Mouse (Mus musculus) brain, adult 2 months (tissue): ENCODE data around the gene Tnp1.

Experiments
- DNase-seq: peaks from one replicate; pipeline ENCODE4 v3.0.0; 2011; ENCODE audit warnings: low read depth, low spot score

The Tnp1 gene

GRCm38 (mm10) chr1:73006847-73007246, 8.9 kb downstream of the Tnp1 start:
- no peak for DNase-seq

GRCm38 (mm10) chr1:73004890-73005289, 10.8 kb downstream of the Tnp1 start:
- peak; percentile 10 for DNase-seq

GRCm38 (mm10) chr1:73002637-73003036, 13.1 kb downstream of the Tnp1 start:
- DNase-seq, result no peak

- no peak for DNase-seq
These were observed 13.7 kb downstream of the Tnp1 start for GRCm38 (mm10) chr1:73001961-73002360.

- no peak for DNase-seq
These were observed 20.8 kb downstream of the Tnp1 start for GRCm38 (mm10) chr1:72994751-72995528.

- DNase-seq, result peak; percentile 96
These were observed 22.7 kb downstream of the Tnp1 start for GRCm38 (mm10) chr1:72992944-72993464.

GRCm38 (mm10) chr1:72992209-72992608, 23.5 kb downstream of the Tnp1 start:
- DNase-seq, result no peak

GRCm38 (mm10) chr1:72988904-72989303, 26.8 kb downstream of the Tnp1 start:
- DNase-seq, result peak; percentile 53

GRCm38 (mm10) chr1:72986715-72987114, 29.0 kb downstream of the Tnp1 start:
- DNase-seq, result no peak

- peak; percentile 45 for DNase-seq
These were observed 36.8 kb downstream of the Tnp1 start for GRCm38 (mm10) chr1:72978956-72979355.

- DNase-seq, result no peak
These were observed 41.5 kb downstream of the Tnp1 start for GRCm38 (mm10) chr1:72974226-72974625.

GRCm38 (mm10) chr1:72970461-72970860, 45.2 kb downstream of the Tnp1 start:
- DNase-seq, result no peak

- no peak for DNase-seq
These were observed 46.4 kb downstream of the Tnp1 start for GRCm38 (mm10) chr1:72969113-72969812.

- peak; percentile 97 for DNase-seq
These were observed 49.3 kb downstream of the Tnp1 start for GRCm38 (mm10) chr1:72966423-72966822.
